Mouse (Mus musculus) kidney, postnatal 36 days (tissue): ENCODE measurements around the gene Gng5.

ENCODE experiments used
- DNase-seq, 2 experiments: peaks; one replicate each; pipeline ENCODE4 v3.0.0; 2021 to 2022; ENCODE audit warnings: mixed read lengths in 2 of 2

Gene Gng5

DNA sequence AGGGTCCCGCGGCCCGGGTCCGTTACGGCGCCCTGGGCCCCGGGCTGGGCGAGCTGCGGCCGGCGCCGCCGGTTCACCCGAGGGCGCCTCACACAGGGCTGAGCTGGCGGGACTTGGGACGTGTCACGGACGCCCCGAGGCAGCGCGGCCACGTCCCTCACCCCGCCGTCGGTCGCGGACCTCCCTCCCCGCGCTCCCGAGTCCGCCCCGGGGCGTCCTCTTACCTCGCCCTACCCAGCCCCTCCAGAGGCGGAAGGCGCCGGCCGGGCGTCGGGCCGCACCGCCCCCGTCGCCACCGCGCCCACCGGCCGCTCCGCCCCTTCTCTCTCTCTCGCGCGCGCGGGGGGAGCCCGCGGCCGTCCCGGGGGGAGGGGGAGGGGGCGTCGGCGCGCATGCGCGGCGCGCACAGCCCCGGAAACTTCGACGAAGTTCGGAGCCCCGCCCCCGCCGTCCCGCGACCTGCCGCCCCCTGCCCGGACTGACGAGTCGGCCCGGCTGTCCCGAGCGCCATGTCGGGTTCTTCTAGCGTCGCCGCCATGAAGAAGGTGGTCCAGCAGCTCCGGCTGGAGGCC is at the start of gene Gng5, which contains the start of gene Spata1:
Gene Gng5 (plus strand): TSS at position 377 of the 572 bp plus-strand sequence.
Gene Spata1 (minus strand): TSS at position 323 of the 572 bp plus-strand sequence.
- peak; percentile 88 to 96 for DNase-seq

DNA sequence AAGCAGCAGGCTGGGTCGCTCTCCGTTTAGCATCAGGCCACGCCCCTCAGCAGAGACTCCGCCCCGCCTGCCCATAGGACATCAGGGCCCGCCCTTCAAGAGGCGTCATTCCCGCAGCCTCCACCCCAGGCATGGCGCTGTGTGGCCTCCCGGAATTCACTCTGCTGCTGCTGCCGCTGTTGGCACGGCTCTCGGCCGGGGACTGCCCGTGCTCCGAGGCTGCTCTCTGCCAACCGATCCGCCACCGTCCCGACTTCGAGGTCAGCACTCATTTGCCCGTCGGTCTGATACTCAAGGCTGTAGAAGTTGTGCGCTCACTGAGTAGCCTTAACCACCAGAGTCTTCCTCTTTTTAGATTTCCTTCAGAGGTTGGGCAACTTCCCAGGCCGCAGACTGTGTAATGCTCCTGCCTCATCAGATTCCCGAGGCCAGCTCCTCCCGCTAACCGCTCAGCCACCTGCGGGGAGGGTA is 49.2 kb upstream of the Gng5 start:
- DNase-seq, result peak; percentile 97 to 99

DNA sequence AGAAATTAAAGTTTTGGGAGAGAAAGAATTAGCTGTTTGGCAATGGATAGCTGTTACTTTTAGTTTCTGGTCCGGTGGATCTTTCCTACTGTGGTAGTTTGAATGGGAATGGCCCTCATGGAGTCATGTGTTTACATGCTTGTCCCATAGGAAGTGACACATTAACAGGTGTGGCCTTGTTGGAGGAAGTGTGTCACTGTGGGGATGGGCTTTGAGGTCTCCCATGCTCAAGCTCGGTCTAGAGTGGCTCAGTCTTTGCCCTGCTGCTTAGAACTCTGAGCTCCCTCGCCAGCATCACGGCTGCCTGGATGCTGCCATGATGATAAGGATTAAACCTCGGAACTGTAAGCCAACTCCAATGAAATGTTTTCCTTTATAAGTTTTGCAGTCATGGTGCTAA is 48.2 kb upstream of the Gng5 start:
- no peak for DNase-seq

DNA sequence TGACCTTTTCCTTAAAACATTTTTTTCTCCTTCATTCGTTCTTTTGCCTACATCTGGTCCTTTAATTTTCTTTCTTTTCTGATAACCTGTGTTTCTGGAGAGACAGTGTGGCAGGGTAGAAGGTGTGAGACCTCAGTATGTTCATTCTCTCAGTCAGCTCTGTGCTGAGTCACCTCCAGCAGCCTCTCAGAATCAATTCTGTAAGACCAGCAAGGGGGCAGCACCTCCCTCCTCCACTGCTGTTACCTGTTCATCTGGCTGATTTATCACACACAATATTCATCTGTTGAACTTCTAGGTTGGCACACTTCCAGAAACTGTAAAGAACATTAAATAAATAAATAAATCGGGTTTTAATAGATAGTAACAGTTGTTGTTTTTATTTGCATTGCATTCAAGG is 36.7 kb upstream of the Gng5 start:
- no peak for DNase-seq

DNA sequence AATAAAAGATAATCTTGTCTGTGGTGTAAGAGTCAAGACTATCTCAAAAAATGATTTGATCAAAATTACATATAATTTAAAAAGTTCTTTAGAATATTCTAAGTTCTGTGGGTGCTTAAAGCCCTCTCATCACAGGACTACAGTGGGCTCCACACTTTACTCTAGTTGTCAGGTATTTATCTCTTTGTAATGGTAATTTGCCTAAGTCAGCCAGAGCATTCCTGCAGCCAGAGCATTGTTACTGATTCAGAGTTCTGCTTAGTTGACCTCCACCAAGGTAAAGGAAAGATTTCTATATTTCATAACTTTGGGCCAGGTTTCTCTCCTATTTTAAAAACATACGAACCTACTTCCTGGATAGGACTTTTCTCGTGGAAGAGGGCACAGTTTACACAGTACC is 30.4 kb upstream of the Gng5 start:
- DNase-seq, result no peak

DNA sequence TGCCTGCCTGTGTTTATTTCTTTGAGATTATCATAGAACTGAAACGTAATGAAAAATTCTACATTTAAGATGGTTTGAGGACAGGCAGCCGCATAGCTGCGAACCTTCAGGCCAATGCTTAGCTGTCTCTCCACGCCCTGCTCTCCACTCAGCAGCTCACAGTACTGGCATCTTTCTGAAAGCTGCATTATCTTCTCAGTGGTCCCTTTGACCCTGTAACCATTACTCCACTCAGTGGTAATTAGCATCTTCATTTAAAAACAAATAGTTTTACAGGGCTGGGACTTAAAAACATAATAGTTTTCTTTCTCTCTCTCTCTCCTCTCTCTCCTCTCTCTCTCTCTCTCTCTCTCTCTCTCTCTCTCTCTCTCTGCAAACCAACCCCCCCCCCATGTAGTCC is 26.9 kb upstream of the Gng5 start:
- no peak for DNase-seq

DNA sequence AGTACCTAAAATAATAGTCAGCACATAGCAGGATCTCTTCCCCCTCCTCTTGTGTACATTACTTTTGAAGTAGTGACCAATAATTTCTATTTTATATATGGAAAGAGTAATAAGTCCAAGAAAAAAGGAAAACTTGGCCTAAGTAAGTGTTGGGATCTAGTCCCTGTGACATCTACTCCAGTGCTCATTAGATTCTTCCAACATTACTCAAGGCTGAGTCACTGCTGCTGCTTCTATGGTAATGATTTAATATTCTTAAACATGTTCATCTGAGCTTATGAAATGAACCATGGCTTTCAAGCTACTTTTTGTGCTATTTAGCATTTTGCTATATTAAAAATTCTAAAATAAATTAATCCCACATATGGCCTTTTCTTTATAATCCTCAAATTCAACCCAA is 25.9 kb upstream of the Gng5 start:
- DNase-seq, result no peak

DNA sequence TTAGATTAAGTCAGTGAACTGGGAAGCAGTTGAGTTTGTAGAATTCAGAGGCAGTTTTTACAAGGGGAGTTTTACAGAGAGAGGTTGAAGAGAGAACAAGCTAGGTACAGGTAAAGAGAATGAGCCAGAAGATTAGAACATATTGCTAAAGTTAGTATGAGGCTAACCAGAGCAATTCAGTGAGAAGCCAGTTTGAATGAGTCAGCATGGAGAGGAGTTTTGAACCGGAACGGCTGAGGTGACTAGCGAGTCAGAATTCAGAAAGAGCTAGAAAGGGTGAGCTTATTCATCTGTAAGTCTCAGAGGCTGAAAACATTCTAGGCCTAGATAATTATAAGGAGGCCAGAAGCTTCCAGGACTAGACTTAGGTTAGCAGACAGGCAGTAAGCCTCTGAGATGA is 25.2 kb upstream of the Gng5 start:
- DNase-seq, result peak; percentile 36 to 42

DNA sequence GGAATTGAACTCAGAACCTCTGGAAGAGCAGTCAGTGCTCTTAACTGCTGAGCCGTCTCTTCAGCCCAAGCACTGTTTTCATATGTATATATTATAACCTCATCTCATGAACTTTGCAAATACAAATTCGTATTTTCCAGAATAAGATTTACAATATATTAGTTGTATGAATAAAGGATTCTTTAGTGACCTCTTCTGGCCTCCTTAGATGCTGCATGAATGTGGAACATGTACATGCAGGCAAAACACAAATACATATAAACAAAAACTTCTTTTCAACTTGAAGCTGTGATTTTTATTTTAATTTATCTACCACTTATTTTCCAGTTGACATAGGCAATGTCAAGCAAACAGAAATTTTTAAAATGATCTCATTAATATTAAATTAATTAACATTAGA is 17.6 kb upstream of the Gng5 start:
- DNase-seq, result no peak

DNA sequence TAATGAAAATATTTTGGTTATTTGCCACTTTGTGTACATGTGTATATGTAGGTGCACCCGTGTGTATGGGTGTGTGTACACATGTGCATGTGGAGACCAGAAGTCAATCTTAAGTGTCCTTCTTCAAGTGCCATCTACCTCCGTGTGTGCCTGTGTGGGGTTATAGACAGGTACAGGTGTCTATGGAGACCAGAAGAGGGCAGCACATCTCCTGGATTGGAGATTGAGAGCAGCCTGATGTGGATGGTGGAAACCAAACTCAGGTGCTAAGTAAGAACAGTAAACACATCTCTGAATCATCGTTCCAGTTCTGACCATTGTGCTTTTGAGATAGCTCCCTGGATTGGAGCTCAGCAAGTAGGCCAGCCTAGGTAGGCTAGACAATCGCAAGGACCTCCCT is 13.1 kb upstream of the Gng5 start:
- DNase-seq, result peak in 1 of 2 experiments; percentile 30

DNA sequence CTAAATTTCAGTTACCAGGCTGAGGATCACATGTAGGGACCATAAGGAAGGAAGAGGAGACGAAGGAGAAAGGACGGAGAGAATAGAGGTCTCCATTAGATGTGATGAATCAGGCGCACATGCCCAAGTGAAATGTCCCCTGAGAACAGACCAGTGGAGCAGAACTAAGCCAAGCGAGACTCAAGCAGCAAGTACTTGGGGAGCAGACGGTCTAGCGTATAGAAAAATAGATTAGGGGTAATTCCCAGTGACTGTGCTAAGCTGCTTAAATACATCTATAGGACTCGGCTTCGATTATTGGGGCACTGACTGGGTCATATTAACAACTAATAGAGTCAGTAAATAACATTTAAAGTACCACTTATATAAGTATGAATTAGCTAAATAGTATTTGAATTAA is 4.7 kb upstream of the Gng5 start:
- no peak for DNase-seq

DNA sequence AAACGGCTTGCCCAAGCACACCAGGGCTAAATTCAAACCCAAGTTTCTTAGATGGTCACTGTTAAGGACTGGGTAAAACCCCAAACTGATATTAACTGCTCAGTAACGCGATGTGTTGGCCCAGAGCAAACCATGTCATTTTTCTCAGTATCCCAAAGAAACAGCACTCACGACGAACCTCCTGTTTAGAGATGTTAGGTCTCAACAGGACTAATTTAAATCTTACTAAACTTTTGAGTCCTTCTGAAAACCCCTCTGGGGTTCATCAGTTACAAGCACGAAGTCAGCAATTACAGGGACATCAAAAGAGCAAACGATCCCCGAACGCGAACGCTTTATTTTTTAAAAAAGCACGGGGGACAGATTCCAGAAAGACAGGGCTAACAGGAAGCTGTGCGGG is 618 bp upstream of the Gng5 start:
- DNase-seq, result no peak

DNA sequence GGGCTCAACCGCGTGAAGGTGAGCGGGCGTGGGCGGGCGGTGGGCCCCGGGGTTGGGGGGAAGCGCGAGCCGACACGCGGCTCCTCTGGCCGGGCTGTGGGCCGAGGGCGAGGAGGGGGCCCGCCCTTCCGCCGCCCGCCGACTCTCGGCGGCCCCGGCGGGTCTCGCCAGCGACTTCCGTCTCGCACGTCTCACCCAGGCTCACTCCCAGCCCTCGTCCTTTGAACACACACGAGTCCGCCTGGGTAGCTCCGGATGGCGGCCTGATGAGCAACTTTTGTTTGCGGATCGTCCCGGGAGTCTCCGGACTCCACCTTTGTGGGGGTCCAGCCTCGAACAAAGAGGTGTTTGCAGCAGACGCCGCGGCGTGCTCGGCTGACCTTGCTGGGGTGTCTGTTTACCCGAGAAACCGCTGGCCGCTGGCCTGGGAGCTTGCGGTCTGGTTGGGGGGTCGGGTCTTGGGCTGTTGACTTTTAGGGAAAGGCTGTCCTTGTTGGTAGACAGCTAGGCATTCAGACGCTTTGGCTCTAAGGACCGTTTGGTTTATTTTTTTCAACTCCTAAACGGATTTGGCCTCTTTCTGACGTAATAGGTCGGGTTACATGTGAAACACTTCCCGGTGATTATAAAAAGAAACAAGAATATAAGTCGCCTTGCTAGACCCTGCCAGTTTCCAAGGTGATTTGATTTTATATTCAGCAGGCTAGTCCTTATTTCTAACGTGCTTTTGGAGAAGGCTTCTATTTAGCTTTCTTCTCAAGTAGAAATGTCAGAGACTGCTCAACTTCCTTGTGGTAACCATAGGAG is 599 bp downstream of the Gng5 start:
- peak; percentile 37 to 70 for DNase-seq

DNA sequence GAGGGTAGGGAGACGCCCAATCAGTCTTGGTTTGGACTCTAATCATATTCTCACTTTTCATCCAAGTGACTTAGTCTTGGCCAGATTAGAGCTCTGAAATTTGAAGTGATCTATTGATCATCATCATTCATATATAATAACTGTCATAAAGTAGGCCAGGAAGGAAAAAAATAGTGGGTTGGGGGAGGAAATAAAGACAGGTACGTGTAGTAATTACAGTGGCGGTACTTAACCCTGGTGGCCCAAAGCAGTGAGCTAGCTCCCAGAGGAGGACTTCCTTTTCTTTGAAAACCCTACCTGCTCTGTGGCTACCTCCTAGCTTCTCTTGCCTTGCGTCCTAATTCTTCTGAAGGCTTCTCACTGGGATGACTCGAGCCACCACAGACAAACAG is 1.2 kb downstream of the Gng5 start:
- no peak for DNase-seq

DNA sequence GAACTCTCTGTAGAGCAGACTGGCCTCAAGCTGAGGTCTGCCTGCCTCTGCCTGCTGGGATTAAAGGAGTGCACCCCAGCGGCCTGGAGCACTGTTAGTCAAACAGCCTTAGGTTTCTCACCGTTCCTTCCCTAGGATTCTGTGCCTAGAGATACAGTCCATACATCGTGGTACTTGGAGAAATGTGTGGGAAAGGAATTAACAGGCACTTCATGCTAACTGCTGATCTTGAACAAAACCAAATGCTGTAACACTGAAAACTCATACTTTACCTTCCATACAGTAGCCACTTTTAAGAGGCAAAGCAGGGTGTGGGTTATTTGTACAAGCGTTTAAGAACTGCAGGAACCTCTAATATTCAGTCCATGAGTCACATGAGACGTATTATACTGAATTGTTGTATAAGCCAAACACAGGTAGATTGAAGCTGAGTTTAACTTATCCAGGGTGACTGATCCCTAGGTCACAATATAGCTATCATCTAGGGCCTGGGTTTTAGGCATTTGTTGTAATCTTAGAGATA is 2.1 kb downstream of the Gng5 start:
- DNase-seq, result no peak

DNA sequence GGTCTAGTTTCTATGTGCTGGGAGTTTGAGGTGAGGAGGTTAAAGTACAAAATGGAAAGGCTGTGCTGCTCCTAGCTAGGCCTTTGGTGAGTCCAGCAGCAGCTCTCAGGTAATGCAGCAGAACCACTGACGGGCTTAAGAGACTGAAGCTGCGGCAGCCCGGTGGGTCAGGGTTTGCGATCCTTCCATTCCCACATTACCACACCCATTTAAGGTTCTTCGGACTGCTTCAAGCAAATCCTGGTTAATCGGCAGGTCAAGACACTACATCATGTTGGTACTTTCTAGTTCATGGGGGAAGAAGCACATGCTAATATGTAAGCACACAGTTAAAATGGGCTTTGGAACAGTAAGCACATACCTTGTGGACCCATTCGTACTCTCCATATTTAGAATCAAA is 7.1 kb downstream of the Gng5 start:
- no peak for DNase-seq

DNA sequence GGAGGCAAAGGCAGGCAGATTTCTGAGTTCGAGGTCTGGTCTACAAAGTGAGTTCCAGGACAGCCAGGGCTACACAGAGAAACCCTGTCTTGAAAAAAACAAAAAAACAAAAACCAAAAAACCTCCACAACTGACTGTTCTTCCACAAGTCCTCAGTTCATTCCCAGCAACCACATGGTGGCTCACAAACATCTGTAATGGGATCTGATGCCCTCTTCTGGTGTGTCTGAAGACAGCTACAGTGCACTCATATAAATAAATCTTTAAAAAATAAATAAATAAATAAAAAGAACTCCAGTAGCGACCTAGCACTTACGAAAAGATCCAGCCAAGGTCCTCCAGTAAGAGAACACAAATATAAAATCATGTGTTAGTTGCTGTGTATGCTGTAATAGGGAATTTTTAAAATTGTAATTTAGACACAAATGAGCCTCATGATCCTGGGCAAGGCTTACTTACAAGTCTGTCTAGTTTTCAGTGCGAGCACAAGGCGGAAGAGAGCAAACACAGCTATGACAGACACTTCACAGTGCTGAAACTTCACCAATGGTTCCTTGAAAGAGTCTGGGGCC is 20.7 kb downstream of the Gng5 start:
- DNase-seq, result no peak

DNA sequence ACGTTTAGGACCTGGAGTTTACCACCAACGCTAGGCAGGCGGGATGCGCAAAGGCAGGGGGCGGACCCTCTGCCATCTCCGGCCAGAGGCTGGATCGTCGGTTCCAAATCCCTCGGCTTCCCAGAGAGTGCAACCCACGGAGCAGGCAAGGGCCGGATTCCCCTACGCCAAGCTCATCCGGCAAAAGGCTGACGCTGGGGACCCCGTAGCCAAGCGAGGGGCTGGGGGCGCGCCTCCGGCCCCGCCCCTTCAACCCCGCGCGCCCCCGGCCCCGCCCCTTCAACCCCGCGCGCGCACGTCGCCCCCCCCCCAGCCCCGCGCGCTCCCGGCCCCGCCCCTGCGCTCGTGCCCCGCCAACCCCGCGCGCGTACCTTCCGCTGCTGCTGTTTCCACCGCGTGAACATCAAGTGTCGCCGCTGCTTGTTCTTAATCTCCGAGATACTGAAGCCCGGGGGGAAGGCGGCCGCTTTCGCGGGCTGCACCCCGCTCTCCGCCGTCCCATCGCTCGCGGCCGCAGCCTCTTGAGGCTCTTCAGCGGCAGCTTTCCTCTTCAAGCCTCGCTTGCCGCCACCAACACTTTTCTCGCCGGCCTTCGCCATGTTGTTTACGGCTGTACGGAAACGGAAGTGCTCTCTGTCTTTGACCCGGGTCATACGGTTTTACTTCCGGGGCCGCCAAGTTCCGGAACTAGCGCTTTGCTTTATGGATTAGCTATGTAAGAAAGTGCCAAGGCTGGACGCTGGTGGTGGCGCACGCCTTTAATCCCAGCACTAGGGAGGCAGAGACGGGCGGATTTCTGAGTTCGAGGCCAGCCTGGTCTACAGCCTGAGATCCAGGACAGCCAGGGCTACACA is 21.4 kb downstream of the Gng5 start, which contains the start of gene Rpf1:
Gene Rpf1 (minus strand): TSS at position 632 of the 854 bp plus-strand sequence.
- DNase-seq, result peak; percentile 95

DNA sequence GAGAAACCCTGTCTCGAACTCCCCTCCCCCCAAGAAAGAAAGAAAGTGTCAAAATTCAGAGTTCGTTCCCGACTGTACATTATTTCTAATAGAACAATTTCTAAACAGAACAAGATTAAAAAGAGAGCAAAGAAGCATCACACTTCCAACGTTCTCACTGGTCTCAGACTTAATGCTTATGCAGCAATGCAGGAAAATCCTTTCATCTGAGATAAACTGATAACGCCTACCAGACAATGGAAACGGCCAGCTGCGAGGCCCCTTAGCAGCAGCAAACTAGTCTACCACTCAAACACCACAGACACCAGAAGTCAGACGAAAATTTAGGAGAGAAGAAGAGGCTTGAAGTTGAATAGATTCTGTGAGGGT is 22.0 kb downstream of the Gng5 start:
- DNase-seq, result no peak

DNA sequence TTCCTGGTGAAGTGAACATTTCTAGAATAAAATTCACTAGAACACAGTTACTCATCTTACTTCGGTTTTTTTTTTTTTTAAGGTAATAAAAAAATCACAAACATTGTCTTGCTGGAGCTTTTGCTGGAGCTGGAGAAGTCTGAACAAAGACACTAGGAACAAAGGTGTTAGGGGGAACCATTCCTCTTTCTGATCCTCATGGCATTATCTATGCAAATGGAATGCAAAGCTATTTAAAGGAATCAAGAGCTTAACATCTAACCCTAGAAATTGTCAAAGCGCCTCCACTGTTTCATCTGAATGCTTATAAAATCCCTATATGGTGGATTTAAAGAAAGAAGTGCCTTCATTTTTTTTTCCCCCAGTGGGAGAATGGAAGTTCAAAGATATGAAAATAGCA is 28.7 kb downstream of the Gng5 start:
- no peak for DNase-seq

DNA sequence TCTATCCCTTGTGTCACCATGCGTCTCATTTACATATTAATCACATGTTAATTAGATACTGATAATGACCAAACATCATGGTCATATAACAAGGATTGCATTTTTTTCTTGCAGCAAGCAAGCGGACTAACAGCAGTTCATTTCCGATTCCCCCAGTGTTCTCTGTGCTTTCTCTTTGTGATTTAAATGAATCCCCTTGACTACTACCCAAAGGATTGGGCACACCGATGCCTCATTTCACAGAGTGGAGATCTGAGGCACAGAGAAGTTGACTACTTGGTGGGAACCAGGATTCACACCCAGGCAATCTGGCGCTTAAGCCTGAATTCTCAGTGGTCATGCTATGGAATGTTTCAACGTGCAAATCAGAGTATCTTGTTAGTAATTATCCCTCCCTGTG is 35.4 kb downstream of the Gng5 start:
- no peak for DNase-seq

DNA sequence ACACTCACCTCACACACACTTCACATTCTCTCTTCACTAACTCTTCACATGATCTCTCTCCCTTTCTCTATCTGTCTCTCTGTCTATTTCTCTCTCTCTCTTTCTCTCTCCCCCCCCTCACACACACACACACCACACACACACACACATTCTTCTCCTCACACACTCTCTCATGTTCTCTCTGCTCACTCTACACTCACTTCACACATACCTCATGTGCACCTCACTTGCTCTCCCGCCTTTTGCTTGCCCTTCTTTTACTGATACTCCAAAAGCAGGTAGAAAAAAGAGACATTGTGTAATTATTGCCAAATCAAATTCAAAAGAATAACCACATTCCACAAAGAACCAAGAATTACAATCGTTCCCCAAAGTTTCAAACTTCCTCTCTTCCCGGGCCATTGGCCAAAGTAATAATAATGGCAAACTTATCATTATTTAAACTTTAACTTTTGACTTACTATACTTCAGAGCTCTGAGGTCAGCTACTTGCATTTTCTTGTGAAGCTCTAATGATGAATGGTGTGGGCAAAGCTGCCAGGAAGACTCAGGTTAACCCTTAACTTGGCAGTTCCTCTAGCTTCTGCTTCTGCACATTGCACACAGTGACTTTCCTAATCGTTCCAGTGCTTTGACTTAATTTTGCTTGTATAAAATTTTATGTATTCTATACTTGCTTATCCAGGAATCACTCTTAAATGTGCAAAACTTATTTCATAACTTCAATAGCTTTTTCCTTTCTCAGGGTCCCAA is 41.1 kb downstream of the Gng5 start:
- DNase-seq, result peak; percentile 37 to 54
